In the genomic region with DNA sequence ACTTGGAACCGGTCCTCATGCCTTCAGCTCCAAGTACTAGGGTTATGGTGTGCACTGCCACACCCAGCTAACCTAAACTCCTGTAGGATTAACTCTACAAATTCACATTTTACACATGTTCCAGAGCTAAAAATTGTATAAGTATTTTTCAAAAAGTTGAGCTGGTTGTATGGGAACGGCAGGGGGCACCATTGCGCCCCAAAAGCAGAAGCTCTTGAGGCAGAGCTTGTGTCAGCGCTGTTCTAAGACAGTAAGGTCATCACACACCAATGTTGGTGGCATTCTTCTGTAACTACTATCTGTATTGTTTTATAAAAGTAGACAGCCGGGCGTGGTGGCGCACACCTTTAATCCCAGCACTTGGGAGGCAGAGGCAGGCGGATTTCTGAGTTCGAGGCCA, we compare ENCODE assay signal across 8 mouse cellular contexts. TPM values are rescaled to one million over a fixed set of nuclear protein-coding genes. Genes with fewer than 3 reads are reported as not detected.
DNase-seq lines count a peak whose midpoint lies in the region; ATAC-seq and TF ChIP-seq lines count a peak whose summit lies in the region.

No protein-coding gene starts in this region.

- no peak overlapping the region for H3K4me2 ChIP-seq in midbrain, postnatal 0 days (ENCODE audit: low read depth, low read length, poor library complexity, severe bottlenecking)
- no peak overlapping the region for H3K4me2 ChIP-seq in midbrain, embryonic 13.5 days (replicated peaks)

- DNase-seq in gastrocnemius, postnatal 10 days, result peak; percentile 29
- no peak for DNase-seq in gastrocnemius, adult 18-20 months (ENCODE audit: low spot score)
- DNase-seq in midbrain, postnatal 0 days (ENCODE audit: low spot score), result no peak
- peak; percentile 21 for DNase-seq in embryo, embryonic 10.5 days (ENCODE audit: low spot score)
- DNase-seq in spleen, adult 2 months (ENCODE audit: low read depth in 1 of 2, low spot score in 2 of 2), result peak; percentile 11 to 13
- DNase-seq in ovary, adult 18-20 months (ENCODE audit: low spot score), result no peak
- no peak for DNase-seq in cerebellum, adult 9-10 months

- no peak overlapping the region for H3K9ac ChIP-seq in midbrain, postnatal 0 days (replicated peaks; ENCODE audit: low read length, poor library complexity, severe bottlenecking)
- H3K9ac ChIP-seq in midbrain, embryonic 13.5 days (replicated peaks), result no peak overlapping the region

- no peak overlapping the region for H3K27ac ChIP-seq in midbrain, postnatal 0 days (ENCODE audit: low read depth, low read length)
- H3K27ac ChIP-seq in midbrain, embryonic 13.5 days, result no peak overlapping the region
- no peak overlapping the region for H3K27ac ChIP-seq in spleen, adult 2 months (ENCODE audit: insufficient read depth, low read length)

- peak; percentile 51 for TF ChIP-seq CTCF in midbrain, postnatal 0 days (IDR thresholded peaks at IDR 0.05)
- peak; percentile 60; the same call in 1 of the 2 replicates for TF ChIP-seq CTCF in spleen, adult 2 months (IDR thresholded peaks at IDR 0.05; ENCODE audit: extremely low read depth, insufficient read depth, insufficient read length, insufficient replicate concordance)

- H3K4me1 ChIP-seq in midbrain, postnatal 0 days (ENCODE audit: insufficient read depth, low read length), result no peaks in the 10 kb centered on the region
- H3K4me1 ChIP-seq in midbrain, embryonic 13.5 days (replicated peaks), result no peaks in the 10 kb centered on the region
- H3K4me1 ChIP-seq in spleen, adult 2 months (ENCODE audit: control insufficient read depth, insufficient read depth, insufficient read length), result no peaks in the 10 kb centered on the region

- no peaks in the 10 kb centered on the region for H3K9me3 ChIP-seq in midbrain, postnatal 0 days (ENCODE audit: low read length)
- H3K9me3 ChIP-seq in midbrain, embryonic 13.5 days, result no peaks in the 10 kb centered on the region

- TF ChIP-seq POLR2A in spleen, adult 2 months (IDR thresholded peaks at IDR 0.05; ENCODE audit: low read depth, low read length), result no peak

- H3K4me3 ChIP-seq in midbrain, postnatal 0 days (ENCODE audit: low read depth, low read length), result no peak overlapping the region
- no peak overlapping the region for H3K4me3 ChIP-seq in midbrain, embryonic 13.5 days (replicated peaks)
- no peak overlapping the region for H3K4me3 ChIP-seq in spleen, adult 2 months (ENCODE audit: extremely low read depth, insufficient read depth, insufficient read length)

- peaks cover 16% of the 10 kb centered on the region for H3K36me3 ChIP-seq in midbrain, postnatal 0 days (ENCODE audit: insufficient read depth, low read length)
- H3K36me3 ChIP-seq in midbrain, embryonic 13.5 days, result peaks cover 70% of the 10 kb centered on the region
- H3K36me3 ChIP-seq in spleen, adult 2 months (ENCODE audit: control insufficient read depth, insufficient read depth, low read length), result peaks cover 1% of the 10 kb centered on the region

- ATAC-seq in midbrain, postnatal 0 days (ENCODE audit: low FRiP score), result no peak
- ATAC-seq in midbrain, embryonic 13.5 days, result no peak

- H3K27me3 ChIP-seq in midbrain, postnatal 0 days (ENCODE audit: insufficient read depth, low read length), result no peaks in the 10 kb centered on the region
- H3K27me3 ChIP-seq in midbrain, embryonic 13.5 days, result no peaks in the 10 kb centered on the region
- no peaks in the 10 kb centered on the region for H3K27me3 ChIP-seq in spleen, adult 2 months (ENCODE audit: control insufficient read depth, insufficient read depth, low read length)

- WGBS in midbrain, postnatal 0 days, result 89% methylated on average over 9 of the region's 9 CpGs
- WGBS in midbrain, embryonic 13.5 days, result 88% methylated on average over 9 of the region's 9 CpGs
- WGBS in spleen, adult 2 months, result 75% methylated on average over 9 of the region's 9 CpGs

RNA-seq across cellular contexts. Expression of a gene that starts 13.3 kb away (rescaled TPM):
- total RNA-seq in gastrocnemius, postnatal 10 days (2021), result 1 to 10 TPM; 3.8 to 4.1 TPM
- 1 to 10 TPM; 5.0 TPM for total RNA-seq in gastrocnemius, adult 18-20 months (2021)
- 29.2 and 36.7 TPM in 2 replicates for total RNA-seq in midbrain, postnatal 0 days (2014; rRNA removed)
- polyA plus RNA-seq in midbrain, postnatal 0 days (2015; fragmentation: Nextera tagmentation; extraction: Ambion mirVana), result 56.0 and 63.4 TPM in 2 replicates
- polyA plus RNA-seq in midbrain, embryonic 13.5 days (2015; fragmentation: Nextera tagmentation; extraction: Ambion mirVana), result 41.6 and 46.9 TPM in 2 replicates
- 0.99 and 1.2 TPM in 2 replicates for polyA plus RNA-seq in spleen, adult 2 months (2012; rRNA removed)

RNA-seq across cellular contexts. Expression of a gene that starts 48.6 kb away (rescaled TPM):
- 10 to 100 TPM; 10.3 to 15.7 TPM for total RNA-seq in gastrocnemius, postnatal 10 days (2021)
- 1 to 10 TPM; 7.8 to 7.9 TPM for total RNA-seq in gastrocnemius, adult 18-20 months (2021)
- total RNA-seq in midbrain, postnatal 0 days (2014; rRNA removed), result 26.7 and 28.1 TPM in 2 replicates
- polyA plus RNA-seq in midbrain, postnatal 0 days (2015; fragmentation: Nextera tagmentation; extraction: Ambion mirVana), result 18.3 and 19.5 TPM in 2 replicates
- 22.1 and 22.3 TPM in 2 replicates for polyA plus RNA-seq in midbrain, embryonic 13.5 days (2015; fragmentation: Nextera tagmentation; extraction: Ambion mirVana)
- polyA plus RNA-seq in spleen, adult 2 months (2012; rRNA removed), result 20.1 and 25.0 TPM in 2 replicates

Comparison
In these comparisons a context has a peak if more than half of its experiments do, and no peak if none do; other contexts are left out.
1. DNase-seq: peak in gastrocnemius, postnatal 10 days (single experiment), embryo, embryonic 10.5 days (single experiment) and spleen, adult 2 months (2 of 2); none in gastrocnemius, adult 18-20 months (single experiment), midbrain, postnatal 0 days (single experiment), ovary, adult 18-20 months (single experiment) and cerebellum, adult 9-10 months (single experiment).